Mouse (Mus musculus) neural tube, embryonic 10.5 days (tissue): Measurements from ENCODE around the gene Tmcc2.
A peak's percentile ranks its signal among the peaks of the same experiment; 100 is the strongest.

Experiments
- DNase-seq: peaks from one replicate; pipeline ENCODE4 v3.0.0-alpha.2; 2017; ENCODE audit warnings: low spot score; ENCODE audit errors: extremely low spot score

The Tmcc2 gene

DNA sequence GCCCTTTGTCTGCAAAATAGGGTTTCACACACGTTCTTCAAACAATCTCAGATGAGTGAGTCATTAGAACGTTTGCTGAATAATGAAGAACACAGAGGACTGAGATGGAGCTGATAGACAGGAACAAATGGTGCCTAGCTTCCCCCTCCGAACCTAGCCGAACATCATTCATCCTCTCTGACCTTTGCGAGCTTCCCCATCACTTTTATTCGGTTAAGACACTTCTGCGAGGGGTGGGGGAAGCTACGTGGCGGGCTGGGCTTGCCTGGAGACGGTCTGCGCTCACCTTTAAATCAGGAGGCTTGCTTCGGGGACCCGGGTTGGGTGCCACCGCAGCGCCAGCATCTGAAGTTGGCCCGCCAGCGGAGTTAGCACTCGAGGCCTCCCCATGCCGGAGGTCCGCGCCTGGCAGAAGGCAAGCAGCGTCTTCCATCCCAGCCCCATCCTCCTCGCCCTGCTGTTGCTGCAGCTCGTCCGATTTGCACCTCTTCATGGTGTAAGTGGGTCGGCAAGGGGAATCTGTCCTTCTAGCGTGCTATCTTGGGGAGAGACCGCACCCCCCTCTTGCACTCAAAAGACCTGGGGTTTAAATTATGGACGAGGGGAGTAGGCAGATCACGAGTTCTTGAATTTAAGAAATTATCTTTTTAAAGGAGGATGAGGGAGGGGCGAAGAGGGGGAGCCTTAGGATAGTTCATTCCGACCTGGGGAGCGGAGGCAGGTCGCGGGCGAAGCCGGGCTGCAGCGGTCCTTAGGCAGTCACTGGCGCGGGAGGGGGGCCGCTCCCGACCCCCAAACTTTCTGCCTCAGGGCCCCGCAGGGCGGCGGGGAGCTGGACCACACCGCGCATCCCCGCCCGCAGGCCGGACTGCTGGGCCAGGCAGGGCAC lies at the start of gene Tmcc2:
Tmcc2 (minus strand) TSS at position 591 of the 889 bp plus-strand sequence.
- DNase-seq: peak; percentile 78

DNA sequence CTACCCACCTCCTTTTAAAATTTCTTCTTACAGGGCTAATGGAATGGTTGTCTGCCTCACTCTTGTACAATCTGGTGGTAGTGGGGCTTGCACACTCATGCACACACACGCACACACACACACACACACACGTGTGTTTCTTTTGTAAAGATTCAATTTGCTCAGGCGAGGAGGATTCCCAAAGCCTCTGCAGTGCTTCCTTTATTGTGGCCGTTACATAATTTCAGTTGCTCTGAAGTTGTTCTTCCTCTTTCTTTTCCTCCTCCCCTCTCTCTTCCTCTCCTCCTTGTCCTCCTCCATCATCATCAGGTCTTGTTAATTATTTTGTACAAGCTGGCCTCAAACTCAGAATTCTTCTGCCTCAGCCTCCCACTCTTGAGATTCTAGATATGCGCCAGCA lies 46.3 kb upstream of the Tmcc2 start:
- DNase-seq: no peak

DNA sequence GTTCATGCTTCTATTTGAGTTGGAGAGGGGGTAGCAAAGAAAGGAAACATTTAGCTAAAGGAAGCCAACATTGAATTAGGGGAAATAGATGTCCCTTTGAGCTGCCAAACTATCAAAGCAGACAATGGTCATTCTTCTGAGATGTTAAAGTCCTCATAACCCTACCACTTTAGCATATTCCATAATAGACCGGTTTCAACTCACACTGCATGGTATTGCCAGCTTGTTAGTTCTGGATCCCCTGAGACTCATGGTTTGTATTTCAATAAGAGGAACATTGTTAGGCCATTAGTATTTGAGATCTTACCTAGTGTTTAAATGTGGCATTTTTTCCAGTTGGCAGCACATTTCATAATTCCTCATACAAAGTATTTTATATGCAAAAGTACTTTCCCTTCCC lies 45.9 kb upstream of the Tmcc2 start:
- DNase-seq: no peak

DNA sequence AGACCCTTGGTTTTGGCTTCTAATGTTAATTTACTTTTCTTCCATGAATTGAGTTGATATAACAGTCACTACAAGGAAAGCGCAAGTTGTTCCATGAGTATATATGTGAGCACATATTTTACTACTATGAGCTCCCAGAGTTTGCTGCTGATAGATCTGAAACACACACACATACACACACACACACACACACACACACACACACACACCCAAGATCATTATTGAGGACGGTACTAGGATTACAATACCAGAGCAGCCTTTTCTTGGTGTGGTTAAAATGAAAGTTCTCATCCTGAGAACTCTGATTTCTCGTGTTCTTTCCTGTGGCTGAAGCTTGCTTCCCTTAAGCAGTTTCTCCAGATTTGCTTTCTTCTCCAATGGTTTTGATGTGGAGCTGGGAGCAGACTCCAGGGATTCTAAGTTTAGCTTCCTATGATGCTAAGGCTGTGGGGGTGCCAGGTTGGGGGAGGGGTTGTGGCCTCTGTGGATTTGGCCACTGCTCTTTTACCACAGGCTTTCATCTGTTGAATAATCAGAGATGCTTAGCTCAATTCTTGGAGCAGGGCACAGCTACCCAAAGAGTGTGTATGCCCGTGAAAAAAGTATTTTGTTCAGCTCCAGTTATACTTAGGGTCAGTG lies 45.4 kb upstream of the Tmcc2 start:
- DNase-seq: no peak

GRCm38 (mm10) chr1:132434032-132434431 lies 43.0 kb upstream of the Tmcc2 start:
- DNase-seq: no peak

DNA sequence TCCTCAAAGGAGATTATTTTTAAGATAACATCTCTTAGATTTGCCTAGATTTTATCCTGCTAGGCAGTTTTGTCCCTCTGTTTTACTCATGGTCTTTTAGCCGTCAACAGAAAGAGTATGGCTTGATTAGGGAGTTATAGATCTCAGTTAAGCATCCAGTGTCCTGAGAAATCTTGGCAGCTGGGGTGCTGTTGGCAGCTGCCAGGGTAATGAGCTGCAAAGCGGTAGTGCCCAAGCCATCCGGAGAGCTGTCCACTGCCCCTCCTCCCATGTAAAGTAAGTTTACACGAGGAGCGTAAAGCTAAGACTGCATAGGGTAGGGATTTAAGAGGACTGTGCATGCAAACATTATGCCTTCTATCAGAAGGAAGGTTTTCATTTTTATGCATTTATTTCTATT lies 42.3 kb upstream of the Tmcc2 start:
- no peak for DNase-seq

DNA sequence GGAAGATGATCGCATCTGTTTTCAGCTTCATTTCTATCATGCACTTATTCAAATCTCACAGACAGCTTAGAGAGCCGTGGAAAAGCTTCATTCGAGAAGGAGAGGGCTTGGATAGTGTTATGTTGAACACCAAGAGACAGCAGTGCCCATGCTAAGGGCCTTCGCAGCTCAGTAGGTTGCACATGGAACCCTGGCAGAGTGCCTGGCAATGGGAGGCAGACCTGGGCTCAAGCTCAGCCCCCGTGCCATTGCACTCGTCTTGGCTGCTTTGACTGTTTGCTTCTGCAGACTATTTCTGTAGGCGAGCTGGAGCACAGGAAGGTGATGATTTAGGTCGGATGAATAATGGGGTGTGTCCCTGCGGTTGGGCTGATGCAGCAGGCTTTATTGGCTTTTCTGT lies 40.6 kb upstream of the Tmcc2 start:
- DNase-seq: no peak

DNA sequence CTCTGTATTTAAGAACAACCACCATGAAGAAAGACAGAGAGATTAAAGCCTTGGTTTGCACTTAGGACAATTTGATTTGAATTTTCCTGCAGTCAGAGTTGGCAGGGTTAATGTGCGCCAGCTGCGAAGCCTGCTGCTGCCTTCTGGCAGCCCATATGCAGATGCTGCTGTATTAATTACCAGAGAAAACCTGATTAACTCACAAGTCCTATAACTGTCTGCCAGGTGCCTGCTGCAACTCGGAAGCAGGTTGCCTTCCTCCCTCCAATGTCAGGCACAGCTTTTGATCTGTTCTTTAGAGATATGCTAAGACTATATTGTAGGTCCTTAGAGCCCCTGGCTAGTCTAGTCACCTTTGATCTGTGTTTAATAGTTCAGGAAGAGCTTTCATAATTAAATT lies 39.7 kb upstream of the Tmcc2 start:
- no peak for DNase-seq

DNA sequence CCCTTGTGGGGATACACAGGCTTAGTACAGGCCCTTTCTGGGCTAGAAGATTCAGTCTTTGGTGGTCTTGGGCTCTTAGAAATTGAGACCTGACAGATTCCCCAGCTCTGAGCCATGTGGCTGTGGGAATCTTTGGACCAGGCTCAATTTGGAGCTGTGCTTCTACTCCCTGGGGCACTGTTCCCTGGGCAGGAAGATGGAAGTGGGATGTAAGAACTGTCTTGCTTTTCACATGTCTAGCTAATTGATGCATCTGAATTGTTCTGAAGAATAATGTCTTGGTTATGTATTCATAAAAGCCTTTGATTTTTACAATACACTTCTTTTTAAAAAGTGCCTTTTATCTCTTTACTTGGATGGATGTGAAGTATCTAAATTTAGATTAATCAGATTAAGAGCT lies 34.5 kb upstream of the Tmcc2 start:
- DNase-seq: no peak

DNA sequence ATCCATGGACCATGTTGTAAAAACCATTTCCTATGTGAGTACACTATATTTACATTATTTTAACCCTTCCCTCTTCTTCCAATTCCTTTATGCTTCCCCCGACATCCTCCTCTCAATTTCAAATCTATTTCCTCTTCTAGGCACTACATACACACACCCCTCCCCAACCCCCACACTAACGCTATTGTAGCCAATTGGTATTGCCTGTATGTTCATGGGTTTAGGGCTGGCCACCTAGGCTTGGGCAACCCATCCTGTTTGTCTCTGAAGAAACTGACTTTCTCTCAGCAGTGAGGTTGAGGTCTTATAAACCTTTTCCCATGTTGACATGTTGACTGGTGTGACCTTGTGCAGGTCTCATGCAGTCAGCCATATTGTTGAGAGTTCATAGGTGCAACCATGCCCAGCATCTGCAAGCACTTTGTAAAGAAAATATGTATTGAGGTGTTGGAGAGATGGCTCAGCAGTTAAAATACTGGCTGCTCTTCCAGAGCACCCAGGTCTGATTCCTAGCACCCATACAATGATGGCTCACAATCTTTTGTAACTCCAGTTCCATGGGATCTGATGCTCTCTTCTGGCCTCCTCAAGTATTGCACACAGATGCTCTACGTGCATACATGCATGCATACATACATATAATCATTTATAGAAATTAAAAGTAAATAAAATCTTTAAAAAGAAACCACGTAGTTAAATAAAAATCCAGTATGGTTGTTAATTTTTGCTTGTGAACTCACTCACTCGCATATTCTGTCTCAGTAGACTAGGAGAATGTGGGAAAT lies 32.0 kb upstream of the Tmcc2 start:
- DNase-seq: no peak

DNA sequence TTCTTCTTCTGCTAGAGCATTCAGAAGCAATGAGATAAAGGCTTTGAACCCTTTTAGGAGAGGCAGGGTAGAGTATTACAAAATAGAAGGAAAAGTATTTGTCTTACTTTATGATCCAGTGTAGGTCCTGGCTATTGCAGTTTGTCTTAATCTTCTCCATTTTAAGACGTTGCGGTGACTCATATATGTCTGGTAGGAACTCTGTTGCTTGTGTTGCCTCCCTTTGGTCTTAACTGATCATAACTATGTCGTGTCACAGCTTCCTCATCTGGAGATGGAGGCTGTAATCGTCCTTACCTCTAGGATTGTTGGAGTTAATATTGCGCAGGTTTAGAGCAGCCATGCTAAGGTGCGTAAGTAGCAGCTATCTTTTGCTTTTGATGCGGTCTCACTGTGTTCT lies 29.6 kb upstream of the Tmcc2 start:
- no peak for DNase-seq

DNA sequence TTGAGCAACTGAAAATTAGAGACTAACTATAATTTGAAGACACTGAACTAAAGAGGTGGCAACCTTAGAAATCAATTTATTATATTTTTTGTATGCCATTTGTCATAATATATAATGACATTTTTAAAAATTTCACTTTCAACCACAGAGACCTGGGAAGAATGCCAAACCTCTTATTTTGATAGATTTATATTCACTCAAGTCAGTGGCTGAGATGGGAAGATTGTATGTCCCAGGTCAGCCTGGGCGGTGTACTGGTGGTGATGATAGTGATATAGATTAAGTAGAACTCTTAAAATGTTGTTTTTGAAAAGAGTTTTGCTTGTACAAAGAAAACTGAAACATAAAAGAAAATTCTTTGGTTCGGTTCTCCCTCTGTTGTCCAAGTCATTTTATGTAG lies 29.1 kb upstream of the Tmcc2 start:
- no peak for DNase-seq

DNA sequence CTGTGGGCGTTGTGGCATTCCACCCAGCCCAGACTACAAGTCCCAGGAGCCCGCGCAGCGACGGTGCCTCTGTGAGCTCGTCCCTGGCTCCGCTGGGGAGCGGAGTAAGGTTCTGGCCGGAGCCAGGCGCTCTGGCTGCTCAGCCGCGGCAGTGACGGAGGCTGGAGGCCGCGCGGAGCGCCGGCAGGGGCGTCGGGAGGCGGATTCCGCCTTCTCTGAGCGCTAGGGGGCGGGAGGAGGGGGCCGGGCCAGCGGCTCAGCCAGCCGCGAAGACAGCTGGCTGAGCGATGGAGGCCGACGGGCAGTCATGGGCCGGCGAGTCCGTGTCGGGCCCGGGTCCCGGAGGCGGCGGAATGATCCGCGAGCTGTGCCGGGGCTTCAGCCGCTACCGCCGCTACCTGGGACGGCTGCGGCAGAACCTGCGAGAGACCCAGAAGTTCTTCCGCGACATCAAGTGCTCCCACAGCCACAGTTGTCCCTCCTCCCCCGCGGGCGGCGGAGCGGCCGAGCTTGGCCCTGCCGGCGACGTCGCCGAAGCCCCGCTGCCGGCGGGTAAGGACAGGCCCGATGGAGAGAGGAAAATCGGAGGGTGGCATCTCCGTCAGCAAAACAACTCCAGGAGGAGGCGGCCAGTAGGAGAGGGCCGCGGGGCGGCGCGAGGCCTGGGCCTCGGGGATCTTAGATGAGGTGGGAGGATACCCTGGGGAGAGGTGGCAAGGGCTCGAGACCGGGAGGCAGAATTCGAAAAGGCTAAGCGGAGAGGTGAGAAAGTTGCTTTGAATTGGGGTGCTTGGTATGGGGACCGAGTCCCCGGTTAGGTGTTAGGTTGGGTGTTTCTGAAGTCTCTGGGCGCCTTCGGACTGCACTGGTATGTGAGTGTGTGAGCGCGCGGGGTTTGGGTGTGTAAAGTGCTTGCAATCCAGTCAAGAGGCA lies 26.5 kb upstream of the Tmcc2 start, which contains the start of gene Dstyk:
Dstyk (plus strand) TSS at position 237 of the 933 bp plus-strand sequence.
- peak; percentile 92 for DNase-seq

DNA sequence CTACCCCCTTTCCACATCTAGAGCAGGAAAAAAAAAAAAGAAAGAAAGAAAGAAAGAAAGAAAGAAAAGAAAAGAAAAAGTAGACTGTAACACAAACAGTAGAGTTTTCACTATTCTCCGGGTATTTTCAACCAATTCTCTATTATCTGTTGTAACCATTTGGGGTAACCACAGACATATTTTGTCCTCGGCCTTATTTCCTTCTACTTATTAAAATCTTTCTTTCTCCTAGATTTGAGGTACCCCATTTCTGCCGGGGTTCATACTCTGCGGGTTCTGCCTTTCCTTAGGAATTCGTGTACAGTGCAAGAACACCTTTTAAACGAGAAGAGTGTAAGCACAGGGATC lies 25.8 kb upstream of the Tmcc2 start:
- no peak for DNase-seq

- DNase-seq: no peak
Measured at GRCm38 (mm10) chr1:132416244-132416942, 25.3 kb upstream of the Tmcc2 start.

DNA sequence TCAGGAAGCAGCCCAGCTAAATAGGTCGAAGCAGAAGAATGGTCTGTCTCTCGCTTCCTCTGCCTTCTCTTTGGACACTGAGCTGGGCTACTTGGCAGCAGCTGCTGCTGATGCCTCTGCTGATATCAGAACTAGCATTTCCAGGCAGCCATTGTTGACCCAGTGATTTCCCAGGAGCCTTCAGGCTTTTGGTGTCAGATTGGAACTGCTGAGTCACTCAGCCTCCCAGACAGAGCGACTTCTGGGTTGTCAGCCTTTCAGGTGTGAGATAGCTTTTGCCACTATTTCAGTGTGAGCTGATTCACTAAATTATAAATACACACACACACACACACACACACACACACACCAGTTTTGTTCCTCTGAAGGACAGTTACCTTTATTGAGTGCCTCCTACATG lies 19.6 kb upstream of the Tmcc2 start:
- DNase-seq: no peak

- DNase-seq: no peak
Measured at GRCm38 (mm10) chr1:132401843-132402242, 10.8 kb upstream of the Tmcc2 start.

DNA sequence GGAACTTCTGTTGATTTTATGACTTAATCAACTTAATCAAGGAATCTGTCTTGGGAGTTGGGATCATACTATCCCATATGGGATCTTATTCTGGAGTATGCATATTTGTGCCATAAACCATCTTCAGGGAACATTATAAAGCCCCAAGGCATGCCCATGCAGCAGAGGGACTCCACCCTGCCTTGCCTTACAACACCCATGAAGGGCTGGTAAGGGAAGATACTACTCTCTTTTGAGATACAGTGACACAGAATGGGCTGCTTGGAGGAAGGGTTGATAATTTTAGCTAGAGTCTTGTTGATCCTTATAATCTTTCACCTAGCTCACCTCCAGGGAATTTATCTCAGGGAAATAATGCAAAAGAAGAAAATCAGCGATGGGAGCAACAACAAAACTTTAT lies 9.5 kb upstream of the Tmcc2 start:
- no peak for DNase-seq

- DNase-seq: no peak
Measured at GRCm38 (mm10) chr1:132396705-132397104, 5.6 kb upstream of the Tmcc2 start.

GRCm38 (mm10) chr1:132392872-132393271 lies 1.8 kb upstream of the Tmcc2 start:
- DNase-seq: no peak
